Comparison of ENCODE assay signal across 21 mouse cellular contexts in the genomic region with DNA sequence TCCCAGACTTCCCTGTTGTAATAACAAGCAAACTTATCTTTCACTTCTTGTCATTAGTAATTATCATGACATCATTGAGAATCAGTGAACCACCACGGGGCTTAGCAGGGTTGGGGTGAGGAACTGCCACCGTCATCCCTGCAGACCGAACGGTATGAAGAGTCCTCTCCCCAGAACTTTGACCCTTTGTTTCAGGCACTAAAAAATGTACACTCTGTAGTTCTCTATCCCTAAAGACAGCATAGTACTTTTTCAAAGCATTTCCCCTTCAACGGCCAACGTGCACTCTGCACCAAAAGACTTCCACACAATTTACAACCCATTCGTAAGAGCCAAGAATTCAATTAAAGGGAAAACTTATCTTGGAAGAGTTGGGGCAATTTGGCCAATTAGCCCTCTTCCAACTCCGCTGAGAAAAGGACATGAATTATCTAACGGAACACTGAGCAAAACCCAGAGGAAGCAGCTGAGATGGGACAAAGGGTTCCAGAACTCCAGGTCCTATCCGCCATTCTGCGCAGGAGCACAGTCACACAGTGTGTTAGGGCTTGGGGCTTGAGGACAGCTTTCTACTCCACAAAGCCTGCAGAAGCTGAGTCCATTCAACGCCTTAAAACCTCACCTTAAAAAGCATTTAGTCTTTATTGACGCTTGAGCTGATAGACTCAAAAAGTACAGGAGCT.
DNase-seq lines count a peak whose midpoint lies in the region; ATAC-seq and TF ChIP-seq lines count a peak whose summit lies in the region.
"Had no signal": no experiment of that assay in that cellular context is flagged by ENCODE, and none has a peak within 500 bp of the region (broad histone marks: within the 10 kb centered on the region; RNA-seq: fewer than 3 reads in every experiment).

No protein-coding gene starts in this region.

- TF ChIP-seq CTCF in kidney, adult 2 months (conservative IDR thresholded peaks at IDR 0.05; ENCODE audit: insufficient read depth, insufficient read length, low read depth, low read length) = no peak
- no peak for TF ChIP-seq CTCF in brain, embryonic 14.5 days (IDR thresholded peaks at IDR 0.05; ENCODE audit: borderline replicate concordance, extremely low read depth, insufficient read depth, insufficient read length)

- no peak overlapping the region for H3K9ac ChIP-seq in forebrain, embryonic 13.5 days
- H3K9ac ChIP-seq: embryonic facial prominence, embryonic 13.5 days; forebrain, embryonic 12.5 days; forebrain, postnatal 0 days; hindbrain, embryonic 14.5 days had no signal

- peak; percentile 46 for DNase-seq in kidney, adult 2 months
- DNase-seq in kidney, adult 8-10 months = no peak
- peak; percentile 45 for DNase-seq in kidney, postnatal 14 days
- DNase-seq in kidney, adult 9 months = no peak
- peak; percentile 30 for DNase-seq in brain, embryonic 14.5 days (ENCODE audit: low read depth)
- DNase-seq in retina, postnatal 1 day = peak; percentile 18
- DNase-seq: adrenal gland, postnatal 10 days; cerebellum, adult 11-12 months; cerebellum, adult 9-10 months; cerebellum, postnatal 25 days; forebrain, postnatal 0 days; gastrocnemius, adult 2 months; gastrocnemius, postnatal 36 days had no signal

- 51% methylated on average over 13 of the region's 13 CpGs for WGBS in kidney, adult 2 months
- WGBS in forebrain, embryonic 13.5 days = 75% methylated on average over 13 of the region's 13 CpGs

- H3K4me2 ChIP-seq in forebrain, embryonic 13.5 days = no peak overlapping the region
- H3K4me2 ChIP-seq: embryonic facial prominence, embryonic 13.5 days; forebrain, embryonic 12.5 days; heart, embryonic 11.5 days; hindbrain, embryonic 14.5 days had no signal

- no peak overlapping the region for H3K4me3 ChIP-seq in kidney, adult 2 months (ENCODE audit: insufficient read depth, low read depth, low read length)
- no peak overlapping the region for H3K4me3 ChIP-seq in forebrain, embryonic 13.5 days
- H3K4me3 ChIP-seq: embryonic facial prominence, embryonic 13.5 days; forebrain, embryonic 12.5 days; gastrocnemius, adult 2 months; hindbrain, embryonic 10.5 days had no signal

- H3K36me3 ChIP-seq in kidney, adult 2 months (ENCODE audit: control insufficient read depth, insufficient read depth, low read length) = peaks cover 3% of the 10 kb centered on the region; the same call in 1 of the 2 replicates
- H3K36me3 ChIP-seq in forebrain, embryonic 13.5 days (ENCODE audit: poor library complexity, severe bottlenecking) = no peaks in the 10 kb centered on the region
- H3K36me3 ChIP-seq: forebrain, embryonic 12.5 days had no signal

- H3K4me1 ChIP-seq in kidney, adult 2 months (ENCODE audit: control insufficient read depth, insufficient read depth, low read length) = no peaks in the 10 kb centered on the region
- no peaks in the 10 kb centered on the region for H3K4me1 ChIP-seq in forebrain, embryonic 13.5 days
- H3K4me1 ChIP-seq: forebrain, embryonic 12.5 days; hindbrain, embryonic 10.5 days had no signal

- no peaks in the 10 kb centered on the region for H3K9me3 ChIP-seq in forebrain, embryonic 13.5 days (replicated peaks)
- H3K9me3 ChIP-seq: embryonic facial prominence, embryonic 13.5 days; forebrain, embryonic 12.5 days; G1E; hindbrain, embryonic 10.5 days had no signal

- no peak for ATAC-seq in forebrain, embryonic 13.5 days
- ATAC-seq: CD4-positive, CD25-positive, alpha-beta regulatory T cell, adult 4 months; forebrain, postnatal 0 days had no signal

- TF ChIP-seq POLR2A in kidney, adult 2 months (IDR thresholded peaks at IDR 0.05; ENCODE audit: low read depth, low read length) = no peak
- no peak for TF ChIP-seq POLR2A in brain, embryonic 14.5 days (IDR thresholded peaks at IDR 0.05; ENCODE audit: borderline replicate concordance, extremely low read depth, insufficient read depth, insufficient read length, poor library complexity, severe bottlenecking)

- H3K27ac ChIP-seq in kidney, adult 2 months (ENCODE audit: insufficient read depth, low read depth, low read length) = peak overlapping the region; percentile 9; the same call in 1 of the 2 replicates
- H3K27ac ChIP-seq in forebrain, embryonic 13.5 days = no peak overlapping the region
- H3K27ac ChIP-seq: embryonic facial prominence, embryonic 13.5 days; forebrain, embryonic 12.5 days; gastrocnemius, adult 2 months; hindbrain, embryonic 10.5 days; hindbrain, embryonic 14.5 days had no signal

- no peaks in the 10 kb centered on the region for H3K27me3 ChIP-seq in kidney, adult 2 months (replicated peaks; ENCODE audit: control insufficient read depth, insufficient read depth, low read length)
- no peaks in the 10 kb centered on the region for H3K27me3 ChIP-seq in forebrain, embryonic 13.5 days
- H3K27me3 ChIP-seq: embryonic facial prominence, embryonic 13.5 days; forebrain, embryonic 12.5 days had no signal

Comparison
In these comparisons a context has a peak if more than half of its experiments do, and no peak if none do; other contexts are left out.
1. DNase-seq: peak in kidney, adult 2 months (single experiment), kidney, postnatal 14 days (single experiment), brain, embryonic 14.5 days (single experiment) and retina, postnatal 1 day (single experiment); none in kidney, adult 8-10 months (0 of 2) and kidney, adult 9 months (single experiment).